Mouse (Mus musculus) CH12.LX (cell line): ENCODE measurements around the gene Mrps12.

Experiments used
- CHD1 ChIP-seq: IDR thresholded peaks from 2 replicates; pipeline ENCODE4 v1.6.1; 2012; ENCODE audit warnings: low read depth, low read length, improper control_type of control experiment, inconsistent platforms
- CTCF ChIP-seq, 2 experiments: IDR thresholded peaks in 1 of 2; conservative IDR thresholded peaks in 1 of 2; 2 replicates each; pipeline ENCODE4 v1.5.1; 2011 to 2012; ENCODE audit warnings: low read depth in 2 of 2, low read length in 2 of 2, improper control_type of control experiment in 1 of 2, inconsistent platforms in 1 of 2, mild to moderate bottlenecking in 1 of 2, moderate library complexity in 1 of 2
- EP300 ChIP-seq: IDR thresholded peaks from 2 replicates; pipeline ENCODE4 v1.6.1; 2011; ENCODE audit warnings: low read length, improper control_type of control experiment
- ETS1 ChIP-seq: conservative IDR thresholded peaks from 2 replicates; pipeline ENCODE4 v1.6.1; 2012; ENCODE audit warnings: low read depth, mild to moderate bottlenecking, inconsistent platforms, low read length, improper control_type of control experiment, moderate library complexity
- IRF4 ChIP-seq: IDR thresholded peaks from 2 replicates; pipeline ENCODE4 v1.6.1; 2014; ENCODE audit warnings: low read depth, mild to moderate bottlenecking, inconsistent platforms, low read length, improper control_type of control experiment
- USF1 ChIP-seq: IDR thresholded peaks from 2 replicates; pipeline ENCODE4 v1.6.1; 2014; ENCODE audit warnings: low read depth, mild to moderate bottlenecking, inconsistent platforms, low read length, improper control_type of control experiment
- ZC3H11A ChIP-seq: IDR thresholded peaks from 2 replicates; pipeline ENCODE4 v1.6.1; 2012; ENCODE audit warnings: low read depth, mild to moderate bottlenecking, inconsistent platforms, low read length, improper control_type of control experiment

GRCm38 (mm10) chr7:28769414-28769958, 27.9 kb upstream of the Mrps12 start:
- TF ChIP-seq CHD1 (no peak), CTCF (conservative IDR thresholded peaks at IDR 0.05 in 1 of 2, IDR thresholded peaks at IDR 0.05 in 1 of 2; ENCODE audit: low read depth in 2 of 2, low read length in 2 of 2) (no peak), ETS1 (no peak), ZC3H11A (no peak), EP300 (no peak), IRF4 (no peak), USF1 (no peak)
